Mouse (Mus musculus) embryonic facial prominence, embryonic 14.5 days (tissue): Measurements from ENCODE around the gene Camkk2. TPM values are rescaled to one million over a fixed set of nuclear protein-coding genes. Genes with fewer than 3 reads are reported as not detected.

Experiments
- ATAC-seq: fragments of 200-750 bp; cut with Nextera tagmentation; 2 replicates; pipeline ENCODE4 v1.8.0; 2017; ENCODE audit warnings: low read depth, moderate number of reproducible peaks, moderate TSS enrichment
- DNase-seq: peaks from one replicate; pipeline ENCODE4 v3.0.0-alpha.2; 2015; ENCODE audit warnings: low spot score
- H3K27ac ChIP-seq: fragments of 300-500 bp; sonication (generic); replicated peaks from 2 replicates; pipeline ENCODE4 v1.5.1; 2014; ENCODE audit warnings: low read depth, mild to moderate bottlenecking, low read length, moderate library complexity
- H3K27me3 ChIP-seq: fragments of 300-500 bp; sonication (generic); replicated peaks from 2 replicates; pipeline ENCODE4 v1.6.1; 2014; ENCODE audit warnings: low read length; ENCODE audit not compliant: control insufficient read depth, insufficient read depth
- H3K36me3 ChIP-seq: fragments of 300-500 bp; sonication (generic); 2 replicates; pipeline ENCODE4 v1.6.1; 2014; ENCODE audit warnings: low read length, mixed read lengths; ENCODE audit not compliant: control insufficient read depth, insufficient read depth
- H3K4me1 ChIP-seq: fragments of 300-500 bp; sonication (generic); 2 replicates; pipeline ENCODE4 v1.6.1; 2014; ENCODE audit warnings: antibody characterized with exemption, low read length; ENCODE audit not compliant: control insufficient read depth, insufficient read depth
- H3K4me2 ChIP-seq: fragments of 300-500 bp; sonication (generic); 2 replicates; pipeline ENCODE4 v1.6.1; 2014; ENCODE audit warnings: low read depth, mild to moderate bottlenecking, low read length, moderate library complexity, mixed read lengths
- H3K4me3 ChIP-seq: fragments of 300-500 bp; sonication (generic); 2 replicates; pipeline ENCODE4 v1.5.1; 2014; ENCODE audit warnings: low read depth, mild to moderate bottlenecking, low read length
- H3K9ac ChIP-seq: fragments of 300-500 bp; sonication (generic); 2 replicates; pipeline ENCODE4 v1.6.1; 2014; ENCODE audit warnings: low read depth, mild to moderate bottlenecking, low read length, moderate library complexity, mixed read lengths
- H3K9me3 ChIP-seq: fragments of 300-500 bp; sonication (generic); 2 replicates; pipeline ENCODE4 v1.6.1; 2016; ENCODE audit warnings: low read length; ENCODE audit not compliant: control insufficient read depth
- WGBS: fragments of 180-500 bp; shearing (Covaris S2); extraction: QIAGEN DNeasy Blood & Tissue Kit; methylation state at CpG from one replicate; pipeline ENCODE4 v1.1.7; 2014; 5-methylcytosine and 5-hydroxymethylcytosine counted together
- polyA plus RNA-seq: library from polyadenylated mRNA; unstranded; fragments of >200 nt; fragmentation: Nextera tagmentation; extraction: Ambion mirVana; gene quantifications from 2 replicates; pipeline ENCODE4 v1.2.1, GENCODE M21; 2014

Gene Camkk2
- polyA plus RNA-seq, 1 experiment from 2014 or later = 27.7 TPM

GRCm38 (mm10) chr5:122704571-122704970, 74.6 kb downstream of the Camkk2 start:
- Histone ChIP-seq H3K36me3 (no peaks in the 10 kb centered on the region), H3K9ac (no peak overlapping the region), H3K4me1 (peaks cover 7% of the 10 kb centered on the region), H3K4me3 (no peak overlapping the region), H3K4me2 (no peak overlapping the region), H3K27me3 (no peaks in the 10 kb centered on the region), H3K27ac (no peak overlapping the region), H3K9me3 (no peaks in the 10 kb centered on the region)
- ATAC-seq (no peak), DNase-seq (no peak)
- 86% methylated on average over 4 of the region's 4 CpGs for WGBS

- H3K4me2 ChIP-seq = no peak overlapping the region
- H3K4me1 ChIP-seq = peaks cover 7% of the 10 kb centered on the region
- H3K9me3 ChIP-seq = no peaks in the 10 kb centered on the region
- ATAC-seq (no peak), DNase-seq (no peak)
- H3K27ac ChIP-seq = no peak overlapping the region
- H3K27me3 ChIP-seq = no peaks in the 10 kb centered on the region
- 77% methylated on average over 2 of the region's 2 CpGs for WGBS
- H3K36me3 ChIP-seq = no peaks in the 10 kb centered on the region
- no peak overlapping the region for H3K4me3 ChIP-seq
- H3K9ac ChIP-seq = no peak overlapping the region
Observed at GRCm38 (mm10) chr5:122703574-122703973, 75.6 kb downstream of the Camkk2 start.

- Histone ChIP-seq H3K27ac (no peak overlapping the region), H3K36me3 (no peaks in the 10 kb centered on the region), H3K4me3 (no peak overlapping the region), H3K4me1 (peaks cover 7% of the 10 kb centered on the region), H3K9me3 (no peaks in the 10 kb centered on the region), H3K9ac (no peak overlapping the region), H3K4me2 (no peak overlapping the region), H3K27me3 (no peaks in the 10 kb centered on the region)
- no peak for DNase-seq
- WGBS = 74% methylated on average over 6 of the region's 6 CpGs
- ATAC-seq = no peak
Observed at GRCm38 (mm10) chr5:122702156-122702555, 77.1 kb downstream of the Camkk2 start.

GRCm38 (mm10) chr5:122700837-122701212, 78.4 kb downstream of the Camkk2 start:
- H3K9ac ChIP-seq = no peak overlapping the region
- no peaks in the 10 kb centered on the region for H3K9me3 ChIP-seq
- H3K27ac ChIP-seq = no peak overlapping the region
- no peak overlapping the region for H3K4me2 ChIP-seq
- no peaks in the 10 kb centered on the region for H3K36me3 ChIP-seq
- no peak for ATAC-seq
- no peaks in the 10 kb centered on the region for H3K27me3 ChIP-seq
- 51% methylated on average over 5 of the region's 5 CpGs for WGBS
- no peaks in the 10 kb centered on the region for H3K4me1 ChIP-seq
- H3K4me3 ChIP-seq = no peak overlapping the region
- DNase-seq = no peak

GRCm38 (mm10) chr5:122700109-122700836, 78.9 kb downstream of the Camkk2 start:
- no peaks in the 10 kb centered on the region for H3K9me3 ChIP-seq
- no peak for DNase-seq
- H3K4me2 ChIP-seq = no peak overlapping the region
- no peak overlapping the region for H3K4me3 ChIP-seq
- 78% methylated on average over 12 of the region's 12 CpGs for WGBS
- no peaks in the 10 kb centered on the region for H3K27me3 ChIP-seq
- H3K9ac ChIP-seq = no peak overlapping the region
- H3K27ac ChIP-seq = no peak overlapping the region
- no peaks in the 10 kb centered on the region for H3K4me1 ChIP-seq
- ATAC-seq = no peak
- H3K36me3 ChIP-seq = no peaks in the 10 kb centered on the region

GRCm38 (mm10) chr5:122698701-122699060, 80.5 kb downstream of the Camkk2 start:
- Histone ChIP-seq H3K36me3 (no peaks in the 10 kb centered on the region), H3K27me3 (no peaks in the 10 kb centered on the region), H3K27ac (no peak overlapping the region), H3K9ac (no peak overlapping the region), H3K4me1 (no peaks in the 10 kb centered on the region), H3K4me3 (no peak overlapping the region), H3K4me2 (no peak overlapping the region), H3K9me3 (no peaks in the 10 kb centered on the region)
- 80% methylated on average over 9 of the region's 9 CpGs for WGBS
- DNase-seq = no peak
- ATAC-seq = no peak

- H3K9ac ChIP-seq = no peak overlapping the region
- H3K36me3 ChIP-seq = no peaks in the 10 kb centered on the region
- no peak overlapping the region for H3K4me2 ChIP-seq
- no peaks in the 10 kb centered on the region for H3K4me1 ChIP-seq
- no peaks in the 10 kb centered on the region for H3K27me3 ChIP-seq
- WGBS = 80% methylated on average over 10 of the region's 10 CpGs
- H3K27ac ChIP-seq = no peak overlapping the region
- ATAC-seq = no peak
- no peak overlapping the region for H3K4me3 ChIP-seq
- no peaks in the 10 kb centered on the region for H3K9me3 ChIP-seq
- DNase-seq = peak; percentile 18
Observed at GRCm38 (mm10) chr5:122698041-122698700, 81.0 kb downstream of the Camkk2 start.

- H3K4me1 ChIP-seq = no peaks in the 10 kb centered on the region
- H3K9me3 ChIP-seq = no peaks in the 10 kb centered on the region
- no peak overlapping the region for H3K27ac ChIP-seq
- no peak for ATAC-seq
- DNase-seq = peak; percentile 54
- no peak overlapping the region for H3K9ac ChIP-seq
- 63% methylated on average over 8 of the region's 8 CpGs for WGBS
- no peak overlapping the region for H3K4me3 ChIP-seq
- H3K36me3 ChIP-seq = no peaks in the 10 kb centered on the region
- no peaks in the 10 kb centered on the region for H3K27me3 ChIP-seq
- H3K4me2 ChIP-seq = no peak overlapping the region
Observed at GRCm38 (mm10) chr5:122695516-122695915, 83.7 kb downstream of the Camkk2 start.
